Mouse (Mus musculus) liver, postnatal 0 days (tissue): Measurements from ENCODE around the gene Lin28a. TPM values are rescaled to one million over a fixed set of nuclear protein-coding genes. Genes with fewer than 3 reads are reported as not detected.
"Not testable (repeated sequence)": the region's sequence is repeated elsewhere in the genome, so short reads cannot be mapped to it uniquely, and the experiment has no call there.

Source experiments
- ATAC-seq: fragments of 200-750 bp; cut with Nextera tagmentation; 2 replicates; pipeline ENCODE4 v1.8.0; 2017; ENCODE audit warnings: mild to moderate bottlenecking, moderate library complexity
- DNase-seq: peaks from one replicate; pipeline ENCODE4 v3.0.0-alpha.2; 2016
- H3K27ac ChIP-seq: fragments of 300-500 bp; sonication (generic); 2 replicates; pipeline ENCODE4 v1.5.1; 2014; ENCODE audit warnings: antibody characterized with exemption, moderate library complexity, mild to moderate bottlenecking, low read depth
- H3K27me3 ChIP-seq: fragments of 300-500 bp; sonication (generic); 2 replicates; pipeline ENCODE4 v1.6.1; 2014; ENCODE audit warnings: low read length, control low read depth, mixed read lengths; ENCODE audit not compliant: insufficient read depth
- H3K36me3 ChIP-seq: fragments of 300-500 bp; sonication (generic); replicated peaks from 2 replicates; pipeline ENCODE4 v1.6.1; 2014; ENCODE audit warnings: mild to moderate bottlenecking, control low read depth, low read length, moderate library complexity, mixed read lengths; ENCODE audit not compliant: insufficient read depth
- H3K4me1 ChIP-seq: fragments of 300-500 bp; sonication (generic); 2 replicates; pipeline ENCODE4 v1.6.1; 2014; ENCODE audit warnings: antibody characterized with exemption, mild to moderate bottlenecking, control low read depth; ENCODE audit not compliant: insufficient read depth
- H3K4me2 ChIP-seq: fragments of 300-500 bp; sonication (generic); 2 replicates; pipeline ENCODE4 v1.6.1; 2014; ENCODE audit warnings: low read depth, mild to moderate bottlenecking, low read length, moderate library complexity, mixed read lengths
- H3K4me3 ChIP-seq: fragments of 300-500 bp; sonication (generic); 2 replicates; pipeline ENCODE4 v1.5.1; 2014; ENCODE audit warnings: low read depth, low read length
- H3K9ac ChIP-seq: fragments of 300-500 bp; sonication (generic); replicated peaks from 2 replicates; pipeline ENCODE4 v1.6.1; 2014; ENCODE audit warnings: mild to moderate bottlenecking, moderate library complexity
- H3K9me3 ChIP-seq: fragments of 300-500 bp; sonication (generic); 2 replicates; pipeline ENCODE4 v1.6.1; 2016; ENCODE audit warnings: mild to moderate bottlenecking, control low read depth, low read length, mixed read lengths
- CTCF ChIP-seq: sonication (generic); IDR thresholded peaks from 2 replicates; pipeline ENCODE4 v1.5.1; 2016; ENCODE audit warnings: antibody characterized with exemption, low read depth
- EP300 ChIP-seq: IDR thresholded peaks from 2 replicates; pipeline ENCODE4 v1.6.1; 2016; ENCODE audit warnings: antibody characterized with exemption, low read depth, mild to moderate bottlenecking
- WGBS: fragments of 180-500 bp; shearing (Covaris S2); extraction: QIAGEN DNeasy Blood & Tissue Kit; methylation state at CpG from one replicate; pipeline ENCODE4 v1.1.7; 2014; ENCODE audit not compliant: insufficient replicate concordance; 5-methylcytosine and 5-hydroxymethylcytosine counted together
- polyA plus RNA-seq: library from polyadenylated mRNA; unstranded; fragments of >200 nt; fragmentation: Nextera tagmentation; extraction: Ambion mirVana; gene quantifications from 2 replicates; pipeline ENCODE4 v1.2.1, GENCODE M21; 2015

The Lin28a gene
- polyA plus RNA-seq, 1 experiment from 2014 or later: 0.87 TPM

DNA sequence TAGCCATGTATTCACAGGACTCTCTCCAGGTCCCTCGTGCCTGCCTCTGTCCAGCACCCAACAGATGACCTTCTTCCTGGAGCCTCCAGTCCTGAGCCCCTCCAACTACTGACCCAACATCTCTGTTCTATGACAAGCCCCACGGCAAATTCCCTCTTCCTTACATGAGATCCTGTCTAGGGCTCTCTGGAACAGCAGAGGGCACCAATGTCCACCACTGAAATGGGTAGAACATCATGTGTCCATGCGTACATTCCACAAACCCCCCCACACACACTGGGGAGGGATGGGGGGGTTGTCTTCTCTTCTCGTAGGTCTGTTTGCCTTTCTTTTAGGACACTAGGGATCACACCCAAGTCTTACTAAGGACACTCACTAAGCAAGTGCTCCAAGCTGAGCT, 28.6 kb downstream of the Lin28a start:
- DNase-seq (no peak), ATAC-seq (no peak)
- TF ChIP-seq EP300 (no peak), CTCF (peak; percentile 14; the same call in 1 of the 2 replicates)
- H3K4me1 ChIP-seq: no peaks in the 10 kb centered on the region
- WGBS: 71% methylated on average over 4 of the region's 4 CpGs
- no peak overlapping the region for H3K4me3 ChIP-seq
- H3K36me3 ChIP-seq: peaks cover 57% of the 10 kb centered on the region
- no peak overlapping the region for H3K9ac ChIP-seq
- no peak overlapping the region for H3K4me2 ChIP-seq
- no peak overlapping the region for H3K27ac ChIP-seq
- no peaks in the 10 kb centered on the region for H3K27me3 ChIP-seq
- H3K9me3 ChIP-seq: no peaks in the 10 kb centered on the region

DNA sequence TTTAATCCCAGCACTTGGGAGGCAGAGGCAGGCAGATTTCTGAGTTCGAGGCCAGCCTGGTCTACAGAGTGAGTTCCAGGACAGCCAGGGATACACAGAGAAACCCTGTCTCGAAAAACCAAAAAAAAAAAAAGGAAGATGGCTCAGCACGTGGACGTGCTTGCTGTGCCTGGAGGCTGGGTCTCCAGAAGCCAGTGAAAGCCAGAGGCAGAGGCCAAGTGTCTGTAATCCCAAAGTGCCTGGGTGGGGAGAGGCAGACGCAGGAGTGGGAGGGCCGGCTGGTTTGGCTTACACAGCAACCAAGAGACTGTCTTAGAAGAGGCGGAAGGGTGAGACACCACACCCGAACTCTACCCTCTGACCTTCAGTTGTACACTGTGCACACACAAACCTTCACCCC, 30.4 kb downstream of the Lin28a start:
- not testable (repeated sequence) for DNase-seq, ATAC-seq, H3K9me3 ChIP-seq, H3K9ac ChIP-seq, H3K27ac ChIP-seq, H3K27me3 ChIP-seq, H3K4me1 ChIP-seq, H3K4me3 ChIP-seq, H3K4me2 ChIP-seq
- peaks cover 52% of the 10 kb centered on the region for H3K36me3 ChIP-seq
- WGBS: 77% methylated on average over 7 of the region's 8 CpGs

DNA sequence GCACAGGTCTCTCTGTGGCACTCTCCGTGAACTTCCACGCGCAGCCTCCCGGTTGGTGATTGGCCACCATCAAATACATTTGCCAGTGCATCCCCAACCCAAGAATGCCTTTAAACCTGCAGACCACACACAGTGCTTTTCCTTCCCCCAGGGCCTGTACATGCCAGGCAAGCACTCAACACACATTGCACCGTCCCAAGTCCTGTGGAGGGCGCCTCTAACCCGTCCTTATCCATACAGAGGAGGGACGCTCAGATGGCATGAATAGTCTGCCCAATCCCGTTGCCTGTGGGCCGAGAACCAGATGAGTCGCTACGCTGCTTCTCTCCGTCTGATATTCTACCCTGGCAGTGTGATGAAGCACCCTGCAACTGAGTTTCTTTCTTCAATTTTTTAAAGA, 35.7 kb downstream of the Lin28a start:
- no peak for ATAC-seq
- H3K36me3 ChIP-seq: peaks cover 48% of the 10 kb centered on the region
- 94% methylated on average over 13 of the region's 13 CpGs for WGBS
- H3K27me3 ChIP-seq: no peaks in the 10 kb centered on the region
- H3K27ac ChIP-seq: no peak overlapping the region
- TF ChIP-seq CTCF (no peak), EP300 (no peak)
- H3K9me3 ChIP-seq: no peaks in the 10 kb centered on the region
- no peak overlapping the region for H3K4me2 ChIP-seq
- no peak overlapping the region for H3K9ac ChIP-seq
- H3K4me3 ChIP-seq: no peak overlapping the region
- no peak for DNase-seq
- H3K4me1 ChIP-seq: no peaks in the 10 kb centered on the region

DNA sequence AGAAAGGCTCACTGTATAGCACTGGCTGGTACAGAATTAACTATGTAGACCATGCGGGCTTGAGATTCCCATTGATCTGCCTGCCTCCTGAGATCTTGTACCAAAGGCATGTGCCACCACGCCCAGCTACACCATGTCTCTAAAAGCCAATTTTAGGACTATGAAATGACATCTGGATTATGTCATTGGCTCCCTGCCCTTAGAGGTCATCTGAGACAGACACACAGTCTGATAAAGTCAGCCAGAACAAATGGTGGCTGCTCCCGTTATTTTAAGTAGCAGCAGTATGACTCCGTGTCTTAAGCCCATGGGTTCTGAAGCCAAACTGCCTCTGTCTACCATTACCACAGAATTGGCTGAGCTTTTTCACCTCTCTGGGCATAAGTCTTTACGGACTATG, 38.1 kb downstream of the Lin28a start:
- no peak for DNase-seq
- no peak for TF ChIP-seq EP300
- no peak for TF ChIP-seq CTCF
- ATAC-seq: no peak
- no peaks in the 10 kb centered on the region for H3K4me1 ChIP-seq
- H3K27ac ChIP-seq: no peak overlapping the region
- H3K4me2 ChIP-seq: no peak overlapping the region
- 83% methylated on average over 5 of the region's 5 CpGs for WGBS
- no peak overlapping the region for H3K4me3 ChIP-seq
- H3K36me3 ChIP-seq: peaks cover 51% of the 10 kb centered on the region
- no peak overlapping the region for H3K9ac ChIP-seq
- H3K9me3 ChIP-seq: no peaks in the 10 kb centered on the region
- no peaks in the 10 kb centered on the region for H3K27me3 ChIP-seq

DNA sequence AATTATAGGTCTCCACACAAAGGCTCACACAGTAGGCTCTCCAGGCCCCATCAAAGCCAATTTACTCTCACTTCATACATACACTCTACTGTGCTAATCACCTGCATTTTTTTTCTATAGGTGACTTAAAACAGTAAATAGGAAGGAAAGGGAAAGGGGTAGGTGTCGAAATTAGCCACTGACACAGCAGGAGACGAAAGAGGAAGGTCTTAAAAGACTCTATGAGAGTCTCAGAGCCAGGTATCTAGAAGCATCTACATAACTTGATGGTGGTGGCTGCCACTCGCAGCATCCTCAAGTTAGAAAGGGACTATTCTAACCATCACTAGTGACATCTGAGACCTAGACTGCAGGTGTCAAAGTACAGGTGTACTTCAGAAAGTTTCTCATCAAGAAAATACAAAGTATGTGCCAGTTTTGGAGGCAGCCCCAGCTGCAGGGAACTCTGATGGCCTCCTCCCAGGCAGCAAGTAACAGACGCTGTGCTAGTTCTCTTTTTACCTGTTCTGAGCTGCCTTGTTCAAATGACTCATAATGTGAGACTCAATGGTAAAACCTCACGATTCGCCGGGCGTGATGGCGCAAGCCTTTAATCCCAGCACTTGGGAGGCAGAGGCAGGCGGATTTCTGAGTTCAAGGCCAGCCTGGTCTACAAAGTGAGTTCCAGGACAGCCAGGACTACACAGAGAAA, 40.5 kb downstream of the Lin28a start:
- H3K9me3 ChIP-seq: no peaks in the 10 kb centered on the region
- peak overlapping the region; percentile 55 for H3K27ac ChIP-seq
- H3K4me3 ChIP-seq: no peak overlapping the region
- peaks cover 52% of the 10 kb centered on the region for H3K36me3 ChIP-seq
- no peaks in the 10 kb centered on the region for H3K27me3 ChIP-seq
- no peak overlapping the region for H3K9ac ChIP-seq
- ATAC-seq (no peak), DNase-seq (no peak)
- H3K4me2 ChIP-seq: no peak overlapping the region
- TF ChIP-seq EP300: no peak
- 75% methylated on average over 10 of the region's 10 CpGs for WGBS
- H3K4me1 ChIP-seq: no peaks in the 10 kb centered on the region

DNA sequence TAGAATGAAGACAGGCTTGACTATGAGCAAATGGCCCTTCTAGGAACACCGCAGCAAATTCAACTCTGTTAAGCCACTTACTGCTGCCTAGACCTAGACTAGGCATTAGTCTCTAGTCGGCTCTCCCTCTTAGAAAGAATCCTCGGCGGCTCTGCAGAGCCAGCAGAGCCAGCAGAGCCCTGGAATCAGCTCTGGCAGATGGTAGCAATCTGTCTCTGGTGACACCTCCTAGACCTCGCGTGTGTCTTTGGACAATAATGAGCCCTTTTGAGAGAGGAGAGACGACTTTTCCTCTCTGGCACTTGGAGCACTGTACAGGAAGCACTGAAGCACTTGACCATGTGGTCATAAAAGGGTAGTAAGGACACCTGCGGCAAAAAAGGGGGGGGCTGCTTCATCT, 46.9 kb downstream of the Lin28a start:
- Histone ChIP-seq H3K4me3 (no peak overlapping the region), H3K27me3 (no peaks in the 10 kb centered on the region), H3K36me3 (peaks cover 22% of the 10 kb centered on the region), H3K4me2 (no peak overlapping the region), H3K9ac (no peak overlapping the region), H3K9me3 (no peaks in the 10 kb centered on the region), H3K4me1 (peaks cover 18% of the 10 kb centered on the region), H3K27ac (no peak overlapping the region)
- TF ChIP-seq CTCF: no peak
- TF ChIP-seq EP300: no peak
- no peak for ATAC-seq
- no peak for DNase-seq
- WGBS: 84% methylated on average over 8 of the region's 8 CpGs

DNA sequence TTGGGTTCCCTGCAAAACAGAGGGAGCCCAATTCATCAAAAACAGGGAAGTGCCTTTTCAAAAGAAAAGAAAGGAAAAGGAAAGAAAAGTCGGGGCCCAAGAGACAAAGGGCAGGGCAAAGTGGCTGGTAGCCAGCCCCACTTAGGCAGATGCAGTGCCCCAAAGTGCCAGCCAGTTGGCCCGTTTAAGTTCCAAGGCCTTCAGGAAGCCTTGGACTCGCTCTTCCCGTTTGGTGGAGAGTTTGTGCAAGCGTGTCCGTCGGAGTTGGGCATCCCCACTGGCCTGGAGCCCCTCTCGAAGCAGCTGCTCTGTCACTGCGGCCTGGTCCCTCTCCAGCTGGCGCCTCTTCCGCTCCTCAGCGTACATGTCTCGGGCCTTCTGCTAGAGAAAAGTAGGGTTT, 47.8 kb downstream of the Lin28a start:
- TF ChIP-seq EP300: no peak
- TF ChIP-seq CTCF: no peak
- Histone ChIP-seq H3K4me1 (peaks cover 27% of the 10 kb centered on the region), H3K27me3 (no peaks in the 10 kb centered on the region), H3K27ac (no peak overlapping the region; the same call in 1 of the 2 replicates), H3K4me3 (no peak overlapping the region), H3K9ac (no peak overlapping the region), H3K4me2 (no peak overlapping the region), H3K9me3 (no peaks in the 10 kb centered on the region), H3K36me3 (peaks cover 24% of the 10 kb centered on the region)
- DNase-seq (no peak), ATAC-seq (no peak)
- WGBS: 87% methylated on average over 13 of the region's 13 CpGs
